Mouse (Mus musculus): ENCODE measurements around the gene Kcnk13. TPM values are rescaled to one million over a fixed set of nuclear protein-coding genes. Genes with fewer than 3 reads are reported as not detected.

Gene Kcnk13
- total RNA-seq, 2 experiments from 2014 or later = 2.0 to 2.5 TPM

GRCm38 (mm10) chr12:100090750-100091149, 126.5 kb downstream of the Kcnk13 start:
- no peak for DNase-seq

DNA sequence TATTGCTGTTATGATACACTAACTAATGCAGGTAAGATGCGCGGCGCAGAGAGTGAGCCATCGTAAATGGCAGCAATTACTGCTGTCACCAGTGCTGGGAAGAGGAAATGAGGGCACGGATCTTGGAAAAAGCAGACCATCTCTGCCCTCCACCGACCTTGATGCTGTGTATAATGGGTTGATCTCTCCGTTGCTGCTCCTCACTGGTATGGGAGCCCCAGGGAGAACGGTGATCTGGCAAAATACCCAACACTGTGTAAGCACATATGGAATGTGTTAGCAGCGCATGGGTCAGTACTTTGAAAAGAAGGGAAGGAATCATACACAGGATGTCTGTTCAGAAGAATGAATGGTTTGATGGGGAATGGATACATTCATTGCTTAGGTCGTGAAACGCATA, 128.7 kb downstream of the Kcnk13 start:
- DNase-seq = no peak

GRCm38 (mm10) chr12:100099971-100100706, 135.8 kb downstream of the Kcnk13 start:
- DNase-seq = no peak

DNA sequence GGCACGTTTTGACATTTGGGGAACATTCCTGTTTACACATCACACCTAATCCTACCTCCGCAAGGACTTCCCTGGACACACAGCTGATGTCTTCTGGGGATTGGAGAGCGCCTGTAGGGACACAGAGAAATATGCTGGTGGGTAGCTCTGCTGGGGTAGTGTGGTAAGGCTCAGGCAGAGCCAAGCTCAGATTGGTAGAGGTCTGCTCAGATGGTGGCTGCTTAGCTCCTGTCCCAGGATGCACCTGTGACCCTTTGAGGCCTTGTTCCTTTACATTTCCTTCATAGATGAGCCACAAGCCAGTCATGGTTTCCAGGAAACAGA, 136.4 kb downstream of the Kcnk13 start:
- no peak for DNase-seq

DNA sequence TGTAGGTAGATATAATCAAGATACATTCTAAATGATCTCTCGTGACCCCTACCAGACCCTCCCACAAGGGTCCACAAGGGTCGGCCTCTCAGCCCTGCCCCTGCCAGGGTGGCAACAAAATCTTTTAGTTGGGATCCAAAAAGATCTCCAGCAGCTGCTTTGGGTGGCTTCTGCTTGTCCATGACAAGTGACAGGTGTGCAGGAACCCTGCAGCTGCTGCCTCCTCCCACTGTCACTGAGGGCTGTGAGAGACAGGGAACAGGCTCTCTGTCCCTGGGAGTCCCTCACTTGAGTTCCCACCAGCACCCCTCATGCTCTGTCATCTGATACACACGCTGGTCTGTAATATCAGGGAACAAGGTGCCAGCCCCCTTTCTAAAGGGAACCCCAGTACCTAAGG, 137.4 kb downstream of the Kcnk13 start:
- no peak for DNase-seq

DNA sequence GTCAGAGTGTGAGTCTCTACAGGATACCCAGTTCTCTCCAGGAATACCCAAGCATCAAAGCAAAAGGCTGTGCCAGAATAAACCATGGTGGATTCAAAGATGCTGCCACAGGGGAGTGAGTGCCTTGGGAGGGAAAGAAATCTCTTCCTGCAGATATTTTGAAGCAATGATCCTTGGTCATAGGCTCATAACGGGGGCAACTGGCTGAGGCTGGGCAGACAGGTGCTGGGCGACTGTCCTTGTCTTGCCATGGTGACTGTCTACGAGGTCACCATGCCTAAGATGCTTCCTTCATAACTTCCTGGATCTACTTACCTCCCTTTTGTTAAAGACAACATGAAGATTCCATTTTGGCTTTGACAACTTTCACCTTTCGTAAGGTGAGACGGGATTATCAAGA, 140.2 kb downstream of the Kcnk13 start:
- DNase-seq = no peak

- peak; percentile 82 for DNase-seq
Measured at GRCm38 (mm10) chr12:100106275-100106895, 142.1 kb downstream of the Kcnk13 start.

DNA sequence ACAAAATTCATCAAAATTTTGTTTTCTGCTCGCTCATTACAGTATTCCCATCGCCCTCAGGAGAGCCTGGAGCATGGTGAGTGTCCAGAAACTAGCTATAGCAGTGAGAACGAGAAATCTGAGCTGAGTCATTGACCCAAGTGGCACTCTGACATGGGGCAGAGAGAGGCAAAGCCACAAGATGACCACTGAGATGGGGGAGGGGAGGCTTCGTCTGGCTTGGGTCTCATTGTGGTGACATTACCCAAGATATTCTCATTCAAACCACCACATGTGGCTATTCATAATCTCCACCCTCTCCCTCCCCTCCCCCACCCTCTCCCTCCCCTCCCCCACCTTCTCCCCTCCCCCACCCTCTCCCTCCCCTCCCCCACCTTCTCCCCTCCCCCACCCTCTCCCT, 143.1 kb downstream of the Kcnk13 start:
- DNase-seq = no peak

DNA sequence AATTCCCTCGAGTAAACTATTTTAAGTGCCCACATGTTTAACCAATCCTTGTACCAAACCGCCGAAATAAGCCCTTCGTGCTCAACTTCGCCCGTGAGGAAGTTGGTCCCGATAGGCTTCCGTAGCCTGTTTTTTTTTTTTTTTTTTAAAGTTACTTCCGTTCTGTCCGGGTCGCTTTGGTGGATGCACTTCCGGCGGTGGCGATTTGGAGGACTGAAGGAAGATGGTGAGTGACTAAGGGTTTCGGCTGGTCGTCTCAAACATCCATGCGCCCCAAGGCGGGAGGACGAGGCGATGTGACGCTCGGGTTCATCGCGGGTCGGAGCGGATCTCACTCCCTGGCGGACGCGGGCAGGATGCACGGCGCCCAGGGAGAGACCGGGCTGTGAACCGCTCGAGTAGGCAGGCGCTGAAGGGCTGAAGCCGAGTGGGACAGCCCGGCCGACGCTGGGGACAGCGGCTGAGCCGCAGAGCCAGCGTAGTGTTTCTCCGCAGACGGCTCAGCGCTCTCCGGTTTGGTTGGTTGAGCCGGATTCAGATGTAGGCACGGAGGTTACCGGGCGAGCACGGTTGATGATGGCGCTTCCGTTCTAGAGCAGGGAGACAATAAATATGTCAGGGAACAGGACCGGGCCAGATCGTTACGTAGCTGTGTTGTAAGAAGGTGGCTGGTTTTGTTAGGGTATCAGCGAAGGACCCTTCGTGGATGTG, 145.8 kb downstream of the Kcnk13 start, which contains the start of gene Psmc1:
Gene Psmc1 (plus strand): TSS at position 169 of the 711 bp plus-strand sequence.
- peak; percentile 76 for DNase-seq

Small RNA genes lying within 50 kb of the gene (microRNA-seq; reads per million reads assigned to microRNA genes)
- 0 reads per million in 2 experiments for gene Gm23291

Other genes with a start within 250 kb of the Kcnk13 start
- 1 to 10 TPM in 1 of 2 experiments, under 1 TPM in 1; 0.84 to 1.7 TPM for gene Efcab11, start 80.1 kb upstream of the Kcnk13 start, total RNA-seq (2021)
- gene Tdp1, start 80.0 kb upstream of the Kcnk13 start, total RNA-seq (2021) = 10 to 100 TPM in 1 of 2 experiments, 1 to 10 TPM in 1; 7.8 to 11.9 TPM
- gene Psmc1, start 145.7 kb downstream of the Kcnk13 start, total RNA-seq (2021) = 100 to 1,000 TPM; 168 to 201 TPM
- gene Nrde2, start 195.2 kb downstream of the Kcnk13 start, total RNA-seq (2021) = 10 to 100 TPM; 11.1 to 11.2 TPM
- gene Calm1, start 234.9 kb downstream of the Kcnk13 start, total RNA-seq (2021) = 100 to 1,000 TPM; 360 to 362 TPM

Data from gastrocnemius, postnatal 10 days (tissue).